Mouse (Mus musculus) common myeloid progenitor, adult 5-6 weeks (primary cell): ENCODE measurements around the gene Gtsf2. TPM values are rescaled to one million over a fixed set of nuclear protein-coding genes. Genes with fewer than 3 reads are reported as not detected.
"Not testable (repeated sequence)": the region's sequence is repeated elsewhere in the genome, so short reads cannot be mapped to it uniquely, and the experiment has no call there.

Source experiments
- ATAC-seq: replicated peaks from 2 replicates; pipeline ENCODE4 v1.8.0; 2016; ENCODE audit warnings: low read depth, mild to moderate bottlenecking, moderate TSS enrichment, inconsistent platforms; ENCODE audit not compliant: poor library complexity, severe bottlenecking
- total RNA-seq: library from RNA; stranded (forward); fragments of 200-1000, 187-1606 nt; gene quantifications from 2 replicates; pipeline ENCODE4 v1.2.3, GENCODE M21; 2017

Gene Gtsf2
- not detected in 2 replicates for total RNA-seq

DNA sequence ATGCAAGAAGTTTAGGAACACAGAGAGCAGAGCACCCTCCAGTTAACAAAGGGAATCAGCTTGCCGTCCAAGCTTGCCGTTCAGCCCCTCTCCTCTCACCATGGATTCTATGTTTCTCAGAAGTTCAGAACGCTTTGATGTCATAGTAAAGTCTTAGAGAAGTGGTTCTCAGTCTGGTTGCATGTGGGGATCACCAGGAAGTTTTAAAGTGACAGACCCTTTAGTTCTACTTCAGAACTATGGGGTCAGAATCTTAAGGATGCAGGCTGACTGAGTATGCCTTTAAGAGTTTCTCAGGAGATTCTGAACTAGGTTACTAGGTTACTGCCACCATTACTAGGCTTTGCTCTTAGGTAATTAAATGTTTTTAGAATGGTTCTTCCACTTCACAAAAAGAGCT is at the start of gene Gtsf2:
Gene Gtsf2 (minus strand): TSS at position 101 of the 400 bp plus-strand sequence.
- no peak for ATAC-seq

DNA sequence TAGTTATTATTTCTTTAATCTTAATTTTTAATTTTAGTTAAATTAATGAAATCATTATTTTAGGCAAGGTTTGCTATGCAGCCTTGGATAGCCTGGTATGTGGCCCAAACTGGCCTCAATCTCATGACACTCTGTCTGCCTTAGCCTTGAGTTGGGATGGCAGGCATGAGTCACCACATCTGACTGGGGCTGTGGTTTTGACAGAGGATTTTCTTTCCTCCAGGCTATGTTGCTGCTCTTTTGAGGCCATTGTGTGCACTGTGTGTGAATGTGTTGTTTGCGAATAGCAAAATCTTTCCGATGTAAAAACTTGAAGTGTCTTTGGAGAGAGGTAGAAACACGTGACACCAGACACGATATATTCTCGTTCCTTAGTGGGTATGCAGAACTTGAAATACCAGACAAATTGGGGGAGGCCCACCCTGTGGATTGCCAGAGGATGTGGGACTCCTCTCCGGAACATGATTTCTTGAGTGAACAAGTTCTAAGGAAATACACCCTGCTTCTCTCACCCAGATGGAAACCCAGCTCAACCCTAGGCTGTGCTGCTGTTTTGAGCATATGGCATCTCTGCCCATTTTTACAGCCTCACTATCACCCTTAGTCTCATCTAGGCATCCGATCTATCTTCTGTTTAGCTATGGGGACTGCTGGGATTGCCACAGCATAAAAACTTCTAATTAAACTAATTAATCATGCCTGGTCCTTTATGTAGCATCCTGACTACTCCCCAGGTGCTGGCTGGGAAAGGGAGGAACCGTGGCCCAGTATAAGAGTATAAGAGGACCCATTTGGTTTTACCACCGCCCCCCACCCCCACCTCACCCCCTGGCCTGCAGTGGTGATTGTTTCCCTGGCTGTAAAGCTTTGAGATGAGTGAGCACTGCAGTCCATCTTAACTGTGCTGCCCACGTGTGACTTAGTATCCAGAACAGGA is 48.2 kb upstream of the Gtsf2 start:
- ATAC-seq = no peak

DNA sequence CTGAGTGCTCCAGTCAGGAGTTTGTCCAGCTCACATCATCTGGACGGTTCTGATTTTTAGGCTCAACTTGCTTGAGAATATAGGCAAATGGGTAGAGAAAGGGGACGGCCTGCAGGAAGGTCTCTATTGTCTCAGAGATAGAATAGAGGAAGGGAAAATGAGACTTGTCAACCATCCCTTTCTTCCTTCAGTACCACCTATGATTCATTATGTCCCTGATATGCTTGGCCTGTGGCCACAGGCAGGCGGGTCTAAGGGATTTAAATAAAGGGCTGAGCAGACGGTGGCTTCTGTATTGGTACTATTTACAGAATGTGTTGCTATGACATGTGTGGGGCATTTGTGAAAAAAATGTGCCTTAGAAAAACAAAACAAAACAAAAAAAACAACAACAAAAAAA is 40.1 kb upstream of the Gtsf2 start:
- no peak for ATAC-seq

GRCm38 (mm10) chr15:103486658-103487057 is 38.4 kb upstream of the Gtsf2 start:
- ATAC-seq = no peak

- ATAC-seq = no peak
Measured at GRCm38 (mm10) chr15:103485106-103485505, 36.8 kb upstream of the Gtsf2 start.

GRCm38 (mm10) chr15:103484490-103484889 is 36.2 kb upstream of the Gtsf2 start:
- no peak for ATAC-seq

- no peak; the same call in 1 of the 2 replicates for ATAC-seq
Measured at GRCm38 (mm10) chr15:103482488-103482887, 34.2 kb upstream of the Gtsf2 start.

DNA sequence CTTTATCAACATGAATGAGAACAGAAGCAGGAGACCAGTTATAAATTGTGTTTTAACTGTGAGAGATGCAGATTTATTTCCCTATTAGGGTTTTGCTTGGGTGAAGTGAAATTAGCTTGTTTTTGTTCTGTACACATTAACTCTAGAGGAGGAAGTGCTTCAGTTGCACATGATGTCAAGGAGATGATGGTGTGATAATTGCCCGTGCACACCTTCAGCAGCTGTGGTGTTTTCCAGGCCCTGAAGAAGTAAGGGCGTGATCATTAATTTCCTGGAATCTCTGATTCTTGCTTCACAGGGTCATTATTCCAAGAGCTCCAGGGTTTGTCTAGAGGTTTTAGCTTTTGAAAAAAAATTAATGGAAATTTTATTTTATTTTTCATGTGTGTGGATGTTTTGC is 31.9 kb upstream of the Gtsf2 start:
- ATAC-seq = no peak

DNA sequence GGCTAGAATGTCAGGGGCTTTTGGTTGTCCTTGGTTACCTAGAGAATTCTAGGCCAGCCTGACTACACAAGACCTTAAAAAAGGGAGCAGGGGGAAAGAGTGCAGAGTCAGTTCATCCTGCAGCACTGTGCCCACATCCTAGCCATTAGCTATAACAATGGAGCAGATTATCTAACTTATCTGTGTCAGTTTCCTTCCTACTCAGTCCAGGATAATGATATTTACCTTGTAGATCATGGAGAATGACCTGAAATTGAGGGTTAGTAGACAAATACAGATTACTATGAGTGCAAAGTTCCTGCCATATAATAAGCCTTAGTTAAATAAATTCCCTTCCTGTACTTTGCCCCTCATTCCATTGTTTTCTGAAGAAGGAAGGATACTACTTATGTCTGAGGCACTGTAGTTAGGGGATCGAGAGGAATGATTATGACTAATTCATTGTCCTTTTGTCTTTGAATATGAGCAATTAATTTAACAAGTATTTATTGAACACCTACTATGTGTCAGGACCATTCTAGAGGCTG is 30.9 kb upstream of the Gtsf2 start:
- no peak for ATAC-seq

- no peak for ATAC-seq
Measured at GRCm38 (mm10) chr15:103473769-103474168, 25.5 kb upstream of the Gtsf2 start.

GRCm38 (mm10) chr15:103473182-103473581 is 24.9 kb upstream of the Gtsf2 start:
- ATAC-seq = no peak

GRCm38 (mm10) chr15:103472265-103472664 is 24.0 kb upstream of the Gtsf2 start:
- ATAC-seq = no peak

- no peak for ATAC-seq
Measured at GRCm38 (mm10) chr15:103471488-103472194, 23.4 kb upstream of the Gtsf2 start.

DNA sequence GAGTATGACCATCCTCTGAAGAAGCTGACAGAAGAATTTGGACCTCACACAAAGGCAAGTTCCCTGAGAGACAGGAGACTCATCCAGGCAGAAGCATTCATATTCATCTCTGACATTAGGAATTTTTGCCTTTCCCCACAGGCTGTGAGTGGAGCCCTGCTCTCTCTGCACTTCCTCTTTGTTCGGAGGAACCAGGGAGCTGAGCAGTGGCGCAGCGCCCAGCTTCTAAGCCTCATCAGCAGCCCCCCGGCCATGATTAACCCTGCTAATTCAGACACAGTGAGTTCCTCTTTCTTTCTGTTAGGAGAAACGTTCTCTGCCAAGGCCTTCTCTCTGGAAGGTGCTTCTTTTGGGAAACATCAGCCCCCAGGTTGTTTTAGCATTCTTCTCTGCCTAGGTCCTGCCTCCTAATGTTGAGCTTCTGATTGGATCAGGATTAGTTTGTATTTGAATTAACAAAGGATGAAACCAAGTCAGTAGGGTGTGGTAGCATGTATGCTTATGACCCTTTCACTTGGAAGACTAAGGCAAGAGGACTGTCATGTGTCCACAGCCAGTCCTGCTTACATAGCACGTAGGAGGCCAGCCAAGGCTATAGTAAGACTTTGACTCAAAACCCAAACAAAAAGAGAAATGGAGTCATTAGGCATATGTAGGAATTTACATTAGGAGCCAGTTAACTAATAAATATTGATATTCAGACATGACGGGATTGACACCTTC is 14.4 kb upstream of the Gtsf2 start:
- ATAC-seq = peak; percentile 93

DNA sequence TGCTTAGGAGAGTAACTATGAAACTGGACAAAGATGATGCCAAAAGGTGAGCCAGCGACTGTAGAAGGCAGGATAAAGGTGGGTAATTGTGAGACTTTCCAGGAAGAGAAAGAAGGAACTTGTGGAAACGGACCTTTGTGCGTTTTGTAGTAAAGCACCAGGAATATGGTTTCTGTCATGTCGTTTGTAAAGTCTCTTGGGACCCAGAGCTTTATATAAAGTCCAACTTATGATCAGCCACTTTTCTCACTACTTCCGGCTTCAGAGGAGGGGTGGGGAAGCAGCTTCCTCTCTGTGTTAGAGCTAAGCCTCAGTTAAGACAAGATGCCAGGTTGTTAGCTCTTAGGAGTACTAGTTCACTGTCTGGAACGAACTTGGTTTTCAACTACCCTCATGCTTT is 6.2 kb upstream of the Gtsf2 start:
- no peak for ATAC-seq

GRCm38 (mm10) chr15:103453551-103454218 is 5.4 kb upstream of the Gtsf2 start, which contains the start of gene Nckap1l:
Gene Nckap1l (plus strand): TSS chr15:103453794.
- peak; percentile 100 for ATAC-seq

DNA sequence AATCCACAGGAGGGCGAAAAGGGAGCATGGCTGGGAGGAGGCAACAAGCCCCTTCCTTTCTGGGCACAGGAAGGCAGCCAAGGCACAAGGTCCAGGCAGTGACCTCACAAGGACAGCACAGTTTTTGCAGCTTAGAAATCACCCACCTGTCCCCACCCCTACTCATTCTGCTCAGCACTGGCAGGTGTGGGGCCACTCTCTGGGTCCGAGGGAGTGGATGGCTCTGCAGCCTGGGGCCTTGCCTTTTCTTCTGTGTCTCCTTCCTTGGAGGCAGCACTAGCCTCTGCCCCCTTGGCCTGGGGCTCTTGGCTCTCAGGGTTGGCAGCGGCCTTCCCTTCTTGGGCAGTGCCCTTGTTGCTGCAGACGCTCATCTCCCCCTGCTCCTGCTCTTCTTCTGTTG is 2.3 kb downstream of the Gtsf2 start:
- not testable (repeated sequence) for ATAC-seq

GRCm38 (mm10) chr15:103430241-103430640 is 18.0 kb downstream of the Gtsf2 start, which contains the start of gene Gtsf1:
Gene Gtsf1 (minus strand): TSS chr15:103430470.
- ATAC-seq = no peak

DNA sequence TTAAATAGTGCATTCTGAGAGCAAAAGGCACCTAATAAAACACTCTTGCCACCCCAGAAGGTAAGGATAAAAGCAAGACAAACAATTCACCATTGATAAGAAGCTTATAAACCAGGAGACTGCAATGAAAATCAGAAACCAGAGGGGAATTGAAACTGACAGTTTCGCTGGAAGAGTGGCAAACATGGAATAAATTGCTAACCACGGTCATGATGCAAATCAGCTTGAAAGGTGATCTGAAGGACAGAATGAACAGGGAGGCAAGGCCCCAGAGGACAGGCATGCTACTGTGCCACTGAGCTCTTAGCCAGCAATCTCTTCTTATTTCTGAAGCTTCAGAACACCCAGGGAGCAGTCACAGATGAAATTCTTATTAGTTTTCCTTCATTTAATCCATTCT is 21.3 kb downstream of the Gtsf2 start:
- ATAC-seq = no peak

DNA sequence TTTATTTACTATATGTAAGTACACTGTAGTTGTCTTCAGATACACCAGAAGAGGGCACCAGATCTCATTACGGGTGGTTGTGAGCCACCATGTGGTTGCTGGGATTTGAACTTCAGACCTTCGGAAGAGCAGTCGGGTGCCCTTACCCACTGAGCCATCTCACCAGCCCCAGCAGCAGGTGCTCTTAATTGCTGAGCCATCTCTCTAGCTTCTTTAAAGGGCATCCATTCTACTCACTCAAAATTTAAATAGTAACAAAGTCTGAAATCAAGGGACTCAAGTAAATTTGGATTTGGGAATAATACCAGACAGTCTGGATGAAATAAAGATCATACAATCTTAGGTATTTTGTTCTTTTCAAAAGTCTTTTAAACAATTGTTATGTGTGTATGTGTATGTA is 42.7 kb downstream of the Gtsf2 start:
- ATAC-seq = not testable (repeated sequence)
